Mouse (Mus musculus): ENCODE measurements at regions not wholly inside any gene's neighbourhood (a gene's known extent, or its start where the extent isn't known, plus 50 kb on each side); places are given as distances from the start of the nearest gene placed in this dataset.

DNA sequence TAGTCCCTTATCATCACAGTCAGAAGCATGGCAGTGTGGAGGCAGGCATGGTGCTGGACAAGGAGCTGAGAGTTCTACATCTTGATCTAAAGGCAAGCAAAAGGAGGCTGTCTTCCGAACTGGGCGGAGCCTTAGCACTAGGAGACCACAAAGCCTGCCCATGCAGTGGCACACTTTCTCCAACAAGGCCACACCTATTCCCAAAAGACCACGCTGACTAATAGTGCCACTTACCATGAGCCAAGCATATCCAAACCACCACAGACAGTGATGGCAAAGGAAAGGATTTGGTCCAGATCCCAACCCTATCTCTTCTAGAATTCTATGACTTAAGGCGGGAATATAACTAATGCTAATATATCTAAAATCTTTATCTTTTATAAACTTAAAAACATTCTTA, 169.4 kb upstream of the Prok2 start:
- DNase-seq (ENCODE audit: low read depth, low spot score) = no peak

- no peak for DNase-seq (ENCODE audit: low read depth, low spot score)
Observed at GRCm38 (mm10) chr6:99893936-99894335, 167.7 kb upstream of the Prok2 start.

DNA sequence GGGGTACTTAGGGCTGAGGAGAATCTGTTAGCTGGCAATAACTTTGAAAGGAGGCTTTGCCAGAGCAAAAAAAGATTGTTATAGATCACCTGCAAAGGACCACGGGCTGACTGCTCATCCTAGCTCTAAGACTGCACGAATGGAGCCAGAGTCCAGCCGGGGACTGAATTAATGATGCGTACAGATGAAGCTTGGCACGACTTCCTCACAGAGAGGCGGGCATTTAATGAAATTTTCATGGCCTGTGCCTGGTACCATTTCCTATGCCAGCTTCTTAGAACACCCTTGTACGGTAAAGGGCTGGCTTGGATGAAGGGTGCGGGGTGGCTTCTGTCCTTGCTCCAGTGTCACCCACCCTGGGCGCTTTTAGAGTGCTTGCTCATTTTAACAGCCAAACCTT, 166.0 kb upstream of the Prok2 start:
- DNase-seq (ENCODE audit: low read depth, low spot score) = no peak

- no peak for DNase-seq (ENCODE audit: low read depth, low spot score)
Observed at GRCm38 (mm10) chr6:99891790-99892189, 165.6 kb upstream of the Prok2 start.

- DNase-seq (ENCODE audit: low read depth, low spot score) = no peak
Observed at GRCm38 (mm10) chr6:99890805-99891204, 164.6 kb upstream of the Prok2 start.

DNA sequence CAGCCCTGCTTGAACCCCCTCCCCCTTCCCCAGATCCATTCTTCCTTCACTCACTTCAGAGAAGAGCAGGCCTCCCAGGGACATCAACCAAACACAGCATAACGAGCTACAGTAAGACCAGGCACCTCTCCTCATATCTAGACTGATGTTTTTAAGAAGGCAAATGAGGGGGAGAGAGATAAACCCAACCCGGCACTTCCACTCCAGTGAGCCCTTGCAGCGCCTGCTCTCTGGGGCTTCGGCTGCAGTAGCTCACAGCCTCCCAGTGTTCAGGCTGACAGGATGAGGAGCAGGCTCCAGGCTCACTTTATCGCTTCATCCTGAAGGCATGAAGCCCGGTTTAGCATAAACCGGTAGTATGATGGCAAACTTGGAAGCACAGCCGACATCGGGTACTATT, 162.9 kb upstream of the Prok2 start:
- DNase-seq (ENCODE audit: low read depth, low spot score) = no peak

- no peak for DNase-seq (ENCODE audit: low read depth, low spot score)
Observed at GRCm38 (mm10) chr6:99887904-99888303, 161.7 kb upstream of the Prok2 start.

DNA sequence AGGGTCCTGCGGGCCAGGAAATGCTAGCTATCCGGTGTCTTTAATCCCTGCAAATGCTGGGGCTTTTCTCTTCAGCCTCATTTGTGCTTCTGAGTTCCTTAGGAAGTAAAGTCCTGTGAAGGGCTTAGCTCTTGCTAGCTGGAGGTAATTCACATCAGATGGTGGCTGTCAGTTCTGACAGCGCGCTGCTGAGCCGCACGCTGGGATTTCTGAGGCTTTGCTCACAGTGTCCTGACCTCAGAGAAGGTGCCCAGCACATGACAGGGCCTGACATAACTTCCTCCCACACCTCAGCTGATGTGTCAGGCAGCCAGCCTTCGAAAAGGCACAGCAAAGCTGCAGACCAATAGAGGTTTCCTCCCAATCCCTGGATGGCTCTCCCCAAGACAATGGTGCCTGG, 158.6 kb upstream of the Prok2 start:
- no peak for DNase-seq (ENCODE audit: low read depth, low spot score)

GRCm38 (mm10) chr6:99884054-99884453, 157.9 kb upstream of the Prok2 start:
- no peak for DNase-seq (ENCODE audit: low read depth, low spot score)

GRCm38 (mm10) chr6:99881606-99882005, 155.4 kb upstream of the Prok2 start:
- DNase-seq (ENCODE audit: low read depth, low spot score) = no peak

- DNase-seq (ENCODE audit: low read depth, low spot score) = no peak
Observed at GRCm38 (mm10) chr6:99874852-99875251, 148.7 kb upstream of the Prok2 start.

- no peak for DNase-seq (ENCODE audit: low read depth, low spot score)
Observed at GRCm38 (mm10) chr6:99874029-99874428, 147.8 kb upstream of the Prok2 start.

GRCm38 (mm10) chr6:99866061-99866460, 139.9 kb upstream of the Prok2 start:
- no peak for DNase-seq (ENCODE audit: low read depth, low spot score)

- no peak for DNase-seq (ENCODE audit: low read depth, low spot score)
Observed at GRCm38 (mm10) chr6:99864949-99865348, 138.8 kb upstream of the Prok2 start.

DNA sequence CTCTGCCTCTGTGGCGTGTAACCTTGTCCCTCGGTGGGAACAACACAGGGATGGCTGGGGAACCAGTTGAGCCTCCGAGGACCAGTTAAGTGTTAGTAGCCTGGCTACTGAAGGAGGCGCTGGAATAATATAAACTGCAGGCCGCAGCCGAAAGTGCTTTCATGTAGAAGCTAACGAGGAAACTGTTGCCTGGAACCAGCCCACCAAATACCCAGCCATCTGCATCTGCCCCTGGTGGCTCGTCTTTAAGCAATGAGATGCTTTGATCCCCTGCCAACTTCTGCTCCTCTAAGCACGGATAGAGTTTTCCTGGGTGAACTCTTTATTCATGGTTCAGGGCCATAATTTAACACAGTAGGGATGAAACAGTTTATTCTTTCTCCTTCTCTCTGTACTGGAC, 137.2 kb upstream of the Prok2 start:
- DNase-seq (ENCODE audit: low read depth, low spot score) = no peak

DNA sequence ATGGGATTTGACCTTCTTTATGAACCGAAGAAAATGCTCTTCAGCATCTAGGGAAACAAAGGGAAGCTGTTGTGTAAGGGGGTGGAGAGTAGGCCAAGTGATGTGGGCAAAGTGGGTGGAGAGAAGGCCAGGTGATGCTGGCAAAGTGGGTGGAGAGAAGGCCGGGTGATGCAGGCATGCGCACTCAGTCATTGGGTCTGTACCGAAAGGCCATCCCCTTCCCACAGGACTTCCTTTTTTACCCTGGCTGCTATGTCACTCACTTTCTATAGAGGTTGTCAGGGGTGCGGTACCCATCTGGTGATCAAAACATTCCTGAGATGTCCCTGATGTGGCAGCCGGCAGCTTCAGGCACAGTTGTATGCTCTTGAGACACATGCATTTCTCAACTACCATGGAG, 131.2 kb upstream of the Prok2 start:
- DNase-seq (ENCODE audit: low read depth, low spot score) = no peak

GRCm38 (mm10) chr6:99853716-99854115, 127.5 kb upstream of the Prok2 start:
- DNase-seq (ENCODE audit: low read depth, low spot score) = no peak

GRCm38 (mm10) chr6:99850706-99851105, 124.5 kb upstream of the Prok2 start:
- no peak for DNase-seq (ENCODE audit: low read depth, low spot score)

DNA sequence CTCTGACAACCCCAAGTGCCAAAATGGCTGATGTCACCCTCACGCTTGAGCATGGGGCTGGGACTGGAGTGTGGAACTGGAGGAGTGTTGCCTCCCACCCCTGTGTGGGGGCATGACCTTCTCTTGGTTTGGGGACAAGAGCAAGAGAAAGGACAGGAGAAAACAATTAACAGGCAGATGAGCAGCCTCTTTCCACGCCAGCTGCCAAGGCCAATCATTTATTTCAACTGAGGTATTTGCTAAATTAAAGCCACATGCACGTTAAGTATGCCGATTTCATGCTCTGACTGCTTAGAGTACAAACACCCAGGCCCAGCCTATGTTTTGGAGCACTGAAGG, 119.3 kb upstream of the Prok2 start:
- no peak for DNase-seq (ENCODE audit: low read depth, low spot score)

DNA sequence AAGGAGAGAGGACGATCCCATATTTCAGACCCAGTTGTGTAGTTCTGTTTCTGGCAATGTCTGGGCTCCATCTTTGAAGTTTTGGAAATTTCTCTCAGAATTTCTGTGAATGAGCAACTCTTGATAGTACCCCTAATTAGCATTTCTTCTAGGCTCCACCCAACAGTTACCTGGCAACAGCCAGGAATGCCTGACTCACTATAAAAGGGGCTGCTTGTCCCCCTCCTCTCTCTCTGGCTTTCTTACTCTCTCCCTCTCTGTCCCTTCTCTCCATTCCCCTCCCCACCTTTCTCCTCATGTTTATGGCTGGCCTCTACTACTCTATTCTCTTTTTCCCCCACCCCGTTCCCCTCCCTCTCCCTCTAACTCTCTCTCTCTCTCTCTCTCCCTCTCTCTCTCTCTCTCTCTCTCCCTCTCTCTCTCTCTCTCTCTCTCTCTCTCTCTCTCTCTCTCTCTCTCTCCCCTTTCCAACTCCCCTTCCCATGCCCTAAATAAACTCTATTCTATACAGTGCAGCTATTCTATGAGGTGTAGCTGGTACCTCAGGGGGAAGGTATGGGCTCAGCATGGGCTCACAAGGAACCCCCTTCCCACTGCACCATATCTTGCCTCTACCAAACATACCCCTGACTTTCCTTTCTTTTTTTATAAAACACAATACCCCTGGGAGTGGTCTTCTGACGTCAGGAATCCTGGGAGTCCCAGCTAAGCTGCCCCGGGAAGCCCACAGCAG, 118.7 kb upstream of the Prok2 start:
- DNase-seq (ENCODE audit: low read depth, low spot score) = no peak

- DNase-seq (ENCODE audit: low read depth, low spot score) = no peak
Observed at GRCm38 (mm10) chr6:99843507-99843906, 117.3 kb upstream of the Prok2 start.

- no peak for DNase-seq (ENCODE audit: low read depth, low spot score)
Observed at GRCm38 (mm10) chr6:99842723-99843122, 116.5 kb upstream of the Prok2 start.

- no peak for DNase-seq (ENCODE audit: low read depth, low spot score)
Observed at GRCm38 (mm10) chr6:99840823-99841222, 114.6 kb upstream of the Prok2 start.

GRCm38 (mm10) chr6:99833323-99833722, 107.1 kb upstream of the Prok2 start:
- DNase-seq (ENCODE audit: low read depth, low spot score) = no peak
